Mouse (Mus musculus) erythroblast, embryonic 14.5 days (primary cell): ENCODE results near the gene Dhrs1.

Experiments used
- GATA1 ChIP-seq: IDR thresholded peaks from 2 replicates; pipeline ENCODE4 v1.6.1; 2012; ENCODE audit warnings: low read length, inconsistent platforms, mixed read lengths
- TAL1 ChIP-seq: IDR thresholded peaks from 3 replicates; pipeline ENCODE4 v1.6.1; 2012; ENCODE audit warnings: low read length, inconsistent platforms, mixed read lengths

DNA sequence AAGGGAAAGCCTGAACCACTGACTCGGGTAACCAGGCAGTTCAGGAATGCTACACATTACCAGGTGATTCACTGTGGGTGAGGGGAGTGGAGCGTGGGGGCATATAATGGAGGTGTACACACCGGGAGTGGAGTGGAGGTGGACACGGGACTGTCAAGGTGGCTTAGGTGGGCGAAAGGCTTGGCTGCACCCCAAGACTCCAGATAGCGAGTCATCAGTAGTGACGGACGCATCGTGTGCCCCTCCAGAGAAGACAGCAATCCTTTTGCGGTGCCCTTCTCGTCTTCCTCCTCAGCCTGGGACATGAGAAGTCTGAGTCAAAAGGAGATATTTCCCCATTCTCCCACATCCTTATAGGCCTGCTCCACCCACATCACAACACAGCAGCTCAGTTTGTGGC, 32.3 kb upstream of the Dhrs1 start:
- TF ChIP-seq TAL1 (no peak), GATA1 (no peak)
